Mouse (Mus musculus) cortical plate, adult 2 months (tissue): ENCODE data around the gene Anks1b. TPM values are rescaled to one million over a fixed set of nuclear protein-coding genes. Genes with fewer than 3 reads are reported as not detected.

Source experiments
- H3K27ac ChIP-seq: fragments of 200-500 bp; 2 replicates; pipeline ENCODE4 v1.5.1; 2012; ENCODE audit warnings: low read length, control low read depth, inconsistent platforms; ENCODE audit not compliant: insufficient read depth
- H3K4me1 ChIP-seq: fragments of 200-500 bp; 2 replicates; pipeline ENCODE4 v1.6.1; 2011; ENCODE audit warnings: low read length; ENCODE audit not compliant: control insufficient read depth, insufficient read depth
- H3K4me3 ChIP-seq: fragments of 200-500 bp; 2 replicates; pipeline ENCODE4 v1.5.1; 2011; ENCODE audit warnings: mild to moderate bottlenecking, low read length, control low read depth; ENCODE audit not compliant: insufficient read depth
- CTCF ChIP-seq: fragments of 200-500 bp; IDR thresholded peaks from 2 replicates; pipeline ENCODE4 v1.5.1; 2011; ENCODE audit warnings: mild to moderate bottlenecking, control low read depth, low read length; ENCODE audit not compliant: insufficient read depth; ENCODE audit errors: extremely low read depth
- POLR2A ChIP-seq: fragments of 200-500 bp; IDR thresholded peaks from 2 replicates; pipeline ENCODE4 v1.6.1; 2011; ENCODE audit warnings: mild to moderate bottlenecking, low read length, control low read depth; ENCODE audit not compliant: insufficient read depth; ENCODE audit errors: extremely low read depth
- polyA plus RNA-seq: library from polyadenylated mRNA; depleted of rRNA; stranded (reverse); fragments of >200 nt; gene quantifications from 2 replicates; pipeline ENCODE4 v1.2.3, GENCODE M21; 2012; rRNA removed

The Anks1b gene
- polyA plus RNA-seq: 231 and 238 TPM in 2 replicates

DNA sequence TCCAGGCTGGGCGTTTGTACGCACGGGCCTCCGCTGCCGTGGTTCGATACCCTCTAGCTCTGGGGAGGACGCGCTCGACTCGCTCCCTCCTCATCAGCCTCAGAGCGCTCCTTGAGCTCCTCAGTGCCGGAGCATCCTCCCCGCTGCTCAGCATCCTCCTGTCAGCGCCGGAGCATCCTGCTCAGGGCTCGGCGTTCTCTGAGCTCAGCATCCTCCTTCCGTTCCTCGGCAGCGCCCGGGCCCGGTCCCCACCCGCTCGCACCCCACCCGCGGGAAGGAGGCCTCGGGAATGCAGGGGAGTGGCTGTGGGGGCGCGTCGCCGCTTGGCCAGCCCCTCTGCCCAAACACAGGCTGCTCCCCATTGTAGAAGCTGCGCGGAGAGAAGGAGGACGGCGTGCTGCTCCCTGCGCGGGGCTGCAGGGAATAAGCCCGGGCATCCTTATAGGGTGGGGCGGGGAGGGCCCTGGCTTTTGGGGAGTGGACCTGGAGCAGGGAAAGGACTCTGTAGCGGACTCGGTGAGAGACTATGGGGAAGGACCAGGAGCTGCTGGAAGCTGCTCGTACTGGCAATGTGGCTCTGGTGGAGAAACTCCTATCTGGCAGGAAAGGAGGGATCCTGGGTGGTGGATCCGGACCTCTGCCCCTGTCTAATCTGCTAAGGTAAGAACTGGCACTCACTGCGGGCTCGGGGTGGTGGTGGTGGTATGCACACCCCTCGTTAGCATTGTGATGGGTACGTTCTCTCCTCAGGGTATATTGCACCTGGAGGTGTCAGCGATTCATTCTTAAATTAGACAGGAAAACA lies at the start of gene Anks1b:
TSS of gene Anks1b (plus strand) at position 364 of the 805 bp plus-strand sequence.
- peak within 1 kb of the TSS; percentile 94 for H3K27ac ChIP-seq
- peak within 1 kb of the TSS; percentile 86 for H3K4me3 ChIP-seq
- no peak for TF ChIP-seq CTCF
- peak; percentile 66 for TF ChIP-seq POLR2A
- no peaks in the 10 kb centered on the region for H3K4me1 ChIP-seq

DNA sequence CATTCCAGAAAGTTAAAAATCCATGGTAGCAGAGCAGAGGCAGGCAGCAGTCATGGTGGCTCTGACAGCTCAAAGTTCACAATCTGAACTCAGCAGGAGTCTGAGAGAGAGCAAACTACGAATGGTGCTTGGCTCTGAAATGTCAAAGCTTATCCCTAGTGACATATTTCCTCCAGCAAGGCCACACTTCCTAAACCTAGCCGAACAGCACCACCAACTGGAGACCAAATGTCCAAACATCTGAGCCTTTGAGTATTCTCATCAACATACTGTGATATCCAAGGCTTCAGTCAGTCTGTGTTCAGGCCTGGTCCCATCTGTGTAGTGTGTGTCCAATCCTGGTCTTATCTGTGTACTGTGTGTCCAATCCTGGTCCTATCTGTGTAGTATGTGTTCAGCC lies 49.4 kb upstream of the Anks1b start:
- H3K27ac ChIP-seq: no peak overlapping the region
- no peak overlapping the region for H3K4me3 ChIP-seq
- TF ChIP-seq POLR2A: no peak
- TF ChIP-seq CTCF: peak; percentile 52; the same call in 1 of the 2 replicates
- no peaks in the 10 kb centered on the region; the same call in 1 of the 2 replicates for H3K4me1 ChIP-seq

DNA sequence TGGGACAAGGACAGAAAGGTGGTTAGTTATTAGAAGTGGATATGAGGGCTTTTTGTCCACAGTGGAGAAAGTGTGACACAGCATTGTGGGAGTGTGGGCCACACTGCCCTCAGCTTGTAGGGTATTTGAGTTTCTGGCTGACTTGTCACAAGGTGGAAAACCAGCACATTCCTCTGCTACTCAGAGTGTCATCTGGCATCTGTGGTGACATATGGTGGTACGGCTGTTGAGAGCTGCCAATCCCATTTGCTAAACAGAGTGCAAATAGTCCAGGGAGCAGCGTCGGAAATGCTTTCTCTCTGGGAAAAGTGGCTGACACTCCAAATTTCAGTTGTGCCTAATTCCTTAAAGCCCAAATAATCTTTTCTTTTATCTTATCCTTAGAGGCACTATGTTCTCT lies 46.4 kb upstream of the Anks1b start:
- no peak for TF ChIP-seq CTCF
- no peak for TF ChIP-seq POLR2A
- H3K27ac ChIP-seq: no peak overlapping the region
- H3K4me1 ChIP-seq: no peaks in the 10 kb centered on the region; the same call in 1 of the 2 replicates
- no peak overlapping the region for H3K4me3 ChIP-seq

DNA sequence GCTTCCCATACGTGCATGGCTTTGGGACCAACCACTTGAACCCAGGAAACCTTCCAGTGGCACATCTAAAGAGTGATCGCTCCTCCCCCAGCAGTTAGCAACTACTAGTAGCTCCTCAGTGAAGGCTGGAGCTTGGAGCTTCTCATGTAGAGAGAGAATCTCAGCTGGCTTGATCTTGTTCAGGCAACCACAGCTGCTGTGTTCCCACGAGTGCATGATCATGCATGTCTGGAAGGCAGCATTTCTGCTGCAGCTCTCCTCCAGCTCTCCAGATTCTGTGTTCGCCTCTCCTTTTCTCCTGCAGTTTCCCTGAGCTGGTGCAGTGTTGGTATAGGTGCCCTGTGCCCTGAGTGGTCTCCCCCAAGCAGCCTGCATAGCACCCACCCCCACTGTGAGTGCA lies 41.0 kb upstream of the Anks1b start:
- H3K4me1 ChIP-seq: no peaks in the 10 kb centered on the region
- no peak overlapping the region for H3K27ac ChIP-seq
- H3K4me3 ChIP-seq: no peak overlapping the region
- TF ChIP-seq CTCF (no peak), POLR2A (no peak)

GRCm38 (mm10) chr10:89833166-89833565 lies 40.1 kb upstream of the Anks1b start:
- Histone ChIP-seq H3K4me1 (no peaks in the 10 kb centered on the region), H3K4me3 (no peak overlapping the region), H3K27ac (no peak overlapping the region)
- TF ChIP-seq POLR2A (no peak), CTCF (no peak)

DNA sequence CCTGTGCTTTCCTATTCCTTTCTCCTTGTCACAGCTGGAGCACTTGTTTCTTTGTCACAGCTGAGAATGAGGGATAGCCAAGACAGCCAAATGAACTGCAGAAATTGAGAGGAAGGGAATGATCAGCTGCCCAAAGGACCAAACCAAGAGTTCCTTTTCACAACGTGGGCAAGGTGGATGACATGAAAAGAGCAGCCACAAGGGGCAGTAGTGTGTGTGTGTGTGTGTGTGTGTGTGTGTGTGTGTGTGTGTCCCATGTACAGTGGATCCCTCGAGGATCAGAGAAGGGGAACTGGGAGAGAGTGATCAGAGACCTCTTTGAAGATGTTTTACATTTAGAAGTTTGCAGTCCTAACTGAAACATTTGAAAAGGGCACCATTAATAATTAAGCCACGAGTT lies 35.8 kb upstream of the Anks1b start:
- no peak overlapping the region for H3K4me3 ChIP-seq
- H3K4me1 ChIP-seq: no peaks in the 10 kb centered on the region
- no peak overlapping the region for H3K27ac ChIP-seq
- no peak for TF ChIP-seq POLR2A
- no peak for TF ChIP-seq CTCF

- H3K4me3 ChIP-seq: no peak overlapping the region
- H3K27ac ChIP-seq: no peak overlapping the region
- no peaks in the 10 kb centered on the region for H3K4me1 ChIP-seq
- TF ChIP-seq CTCF (no peak), POLR2A (no peak)
These were observed 34.5 kb upstream of the Anks1b start for GRCm38 (mm10) chr10:89838834-89839233.

DNA sequence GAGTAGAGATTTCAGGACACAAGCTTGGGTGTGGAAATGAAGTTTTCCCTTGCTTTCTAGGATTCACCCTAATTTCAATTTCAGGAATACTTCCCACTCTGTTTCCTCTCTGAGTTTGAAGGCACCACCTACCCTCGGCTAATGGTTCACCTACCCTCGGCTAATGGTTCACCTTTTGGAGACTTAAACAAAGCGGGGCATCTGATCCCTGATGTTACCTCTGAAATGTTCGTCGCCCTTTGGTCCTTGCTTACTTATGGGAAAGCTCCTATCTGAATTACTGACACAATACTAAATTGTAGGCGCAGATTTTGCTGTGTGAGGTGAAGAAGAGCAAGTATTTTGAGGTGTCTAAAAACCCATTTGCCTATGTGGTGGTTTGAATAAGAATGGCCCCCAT lies 22.4 kb upstream of the Anks1b start:
- TF ChIP-seq POLR2A (no peak), CTCF (no peak)
- H3K4me1 ChIP-seq: no peaks in the 10 kb centered on the region
- H3K27ac ChIP-seq: no peak overlapping the region
- H3K4me3 ChIP-seq: no peak overlapping the region

DNA sequence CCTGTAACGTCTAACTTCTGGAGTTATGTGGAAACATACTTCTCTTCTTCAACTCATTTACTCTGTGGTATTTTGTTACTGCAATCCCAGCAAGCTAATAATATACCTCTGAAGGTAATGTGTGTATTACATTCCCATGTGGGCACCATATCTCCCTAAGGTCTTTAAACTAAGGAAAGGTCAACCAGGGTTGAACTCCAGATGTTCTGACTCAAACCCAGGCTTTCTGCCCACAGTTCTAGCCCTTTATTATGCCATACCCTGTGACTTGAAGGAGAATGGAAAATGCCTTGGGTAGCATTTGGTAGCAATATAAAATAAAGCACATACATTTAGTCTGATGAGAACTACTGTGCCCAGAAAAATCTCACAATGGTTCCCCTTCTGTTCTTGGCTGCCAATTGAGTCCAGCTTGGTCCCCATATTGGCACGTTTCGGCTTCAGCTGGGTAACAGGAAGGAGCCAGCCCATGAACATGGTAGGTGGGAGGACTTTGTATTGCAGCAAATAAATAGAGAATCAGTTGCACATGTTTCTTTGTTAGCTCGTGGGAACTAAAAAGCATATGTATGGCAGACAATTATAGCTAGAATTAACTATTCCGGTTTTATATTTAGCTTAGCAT lies 17.9 kb upstream of the Anks1b start:
- Histone ChIP-seq H3K4me1 (0 out of 2 replicates have a peak, but pooled peaks cover 1% of the 10 kb centered on the region), H3K4me3 (no peak overlapping the region), H3K27ac (no peak overlapping the region)
- TF ChIP-seq CTCF: no peak
- no peak for TF ChIP-seq POLR2A

DNA sequence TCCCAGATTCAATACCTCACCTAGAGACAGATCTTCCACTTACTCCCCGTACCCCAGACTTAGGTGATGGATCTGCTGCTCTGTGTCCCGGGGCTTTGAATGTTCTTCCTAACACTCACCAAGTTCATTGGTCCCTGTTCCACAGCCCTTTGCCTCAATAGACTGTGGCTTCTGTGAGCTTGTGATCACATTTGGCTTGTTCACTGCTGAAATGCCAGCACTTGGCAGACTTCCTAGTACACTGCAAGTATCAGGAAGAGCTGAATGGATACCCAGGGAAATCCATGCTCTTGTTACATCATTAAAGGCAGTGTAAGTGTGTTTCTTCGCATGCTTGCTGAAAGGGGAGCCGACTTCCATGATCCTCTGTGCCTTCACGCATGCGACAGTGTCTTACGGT lies 17.0 kb upstream of the Anks1b start:
- no peak overlapping the region for H3K27ac ChIP-seq

More for the DNA sequence above, 17.0 kb upstream of the Anks1b start:
- H3K4me3 ChIP-seq: no peak overlapping the region
- 0 out of 2 replicates have a peak, but pooled peaks cover 1% of the 10 kb centered on the region for H3K4me1 ChIP-seq
- TF ChIP-seq CTCF (no peak), POLR2A (no peak)
